Mouse (Mus musculus) R1 (cell line): Measurements from ENCODE around the gene Smad5.

Source experiments
- DNase-seq: peaks from one replicate; pipeline ENCODE4 v3.0.0-alpha.2; 2018; ENCODE audit warnings: low read depth, low spot score

Smad5 gene

DNA sequence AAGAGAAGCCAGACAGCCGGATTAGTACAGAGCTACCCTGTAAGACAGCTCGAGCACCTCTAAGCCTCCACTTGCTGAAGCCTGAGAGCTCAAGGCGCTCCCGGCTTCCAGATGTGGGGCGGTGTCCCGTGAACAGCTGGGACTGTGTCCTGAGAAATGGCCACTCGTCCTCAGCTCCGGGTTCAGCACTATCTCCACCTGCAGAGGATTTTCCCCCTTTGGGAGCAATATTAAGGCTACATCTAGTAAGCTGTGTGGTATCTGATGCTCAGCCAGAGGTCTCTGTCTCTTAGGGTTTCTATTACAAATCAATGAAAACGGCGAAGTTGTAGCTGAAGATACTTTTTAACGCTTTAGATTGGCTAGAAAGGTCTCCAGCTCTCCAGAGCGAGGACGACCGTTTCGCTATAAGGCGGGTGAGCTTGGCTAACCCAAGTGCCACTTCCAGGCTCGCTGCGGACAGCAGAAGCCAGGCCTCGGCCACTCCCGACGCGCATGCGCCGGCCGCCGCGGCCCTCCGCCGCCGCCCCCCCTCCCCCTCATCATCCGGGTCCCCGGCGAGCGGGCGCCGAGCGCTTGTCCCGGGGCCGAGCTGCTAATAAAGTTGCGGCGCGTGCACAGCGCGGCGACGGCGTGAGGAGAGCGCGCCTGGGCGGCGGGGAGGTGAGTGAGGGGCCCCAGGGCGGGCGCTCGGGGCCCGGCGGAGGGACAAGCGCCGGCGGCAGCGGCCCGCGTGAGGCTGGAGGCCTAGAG, at the start of gene Smad5:
Smad5 (plus strand) TSS at position 542 of the 753 bp plus-strand sequence.
- peak; percentile 88 for DNase-seq

DNA sequence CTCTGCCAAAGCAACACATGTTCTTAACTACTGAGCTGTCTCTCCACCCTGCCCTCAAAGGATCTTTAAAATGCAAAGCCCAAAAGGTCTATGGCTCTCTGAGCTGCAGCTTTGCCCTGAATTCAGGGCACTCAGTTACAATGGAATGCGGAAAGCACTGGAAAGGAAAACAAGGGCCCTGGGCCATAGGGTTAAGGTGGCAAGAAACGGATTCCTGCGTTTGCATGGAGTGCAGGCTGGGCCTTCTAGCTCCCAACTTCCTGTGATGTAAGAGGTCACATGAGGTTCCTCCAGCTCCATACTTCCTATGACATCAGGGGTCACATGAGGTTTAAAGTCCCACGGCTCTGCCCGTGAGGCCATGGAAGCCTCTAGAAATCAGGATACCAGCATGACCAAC, 48.6 kb upstream of the Smad5 start:
- DNase-seq = no peak

GRCm38 (mm10) chr13:56657946-56658512, 44.8 kb upstream of the Smad5 start:
- peak; percentile 69 for DNase-seq

GRCm38 (mm10) chr13:56658931-56659330, 43.9 kb upstream of the Smad5 start:
- no peak for DNase-seq

DNA sequence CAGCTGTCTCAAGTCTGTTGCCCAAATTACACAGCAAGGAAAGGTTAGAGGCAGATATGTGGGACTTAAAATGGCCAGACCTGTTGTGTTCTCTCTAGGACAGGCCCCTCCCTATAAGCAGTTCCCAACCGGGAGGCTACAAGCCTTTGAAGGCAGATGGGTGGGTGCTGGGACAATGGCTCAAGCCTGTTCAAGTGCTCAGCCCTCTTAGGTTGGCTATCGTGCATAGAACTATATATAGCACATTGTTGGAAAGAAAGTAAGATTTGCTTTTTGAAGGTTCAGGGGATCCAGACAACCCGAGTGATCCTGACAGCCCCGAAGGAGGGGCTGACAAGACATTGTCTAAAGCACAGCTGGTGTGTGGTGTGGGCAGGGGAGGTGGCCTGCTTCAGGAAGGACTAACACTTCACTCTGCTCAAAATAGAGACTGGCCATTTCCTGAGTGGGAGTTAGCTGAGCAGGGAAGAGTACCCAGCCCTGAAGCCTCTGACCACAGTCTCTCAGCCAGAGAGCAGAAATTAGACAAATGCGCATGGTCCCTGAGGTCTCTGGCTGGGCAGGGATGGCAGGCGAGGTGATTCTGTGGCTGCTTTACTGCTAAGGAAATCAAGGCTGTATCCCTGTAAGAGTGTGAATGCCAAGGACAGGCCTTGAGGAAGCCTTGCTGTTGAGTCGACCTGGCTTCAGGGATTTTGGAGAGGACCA, 40.7 kb upstream of the Smad5 start:
- no peak for DNase-seq

GRCm38 (mm10) chr13:56664256-56665170, 38.3 kb upstream of the Smad5 start:
- no peak for DNase-seq

GRCm38 (mm10) chr13:56671206-56671605, 31.6 kb upstream of the Smad5 start:
- DNase-seq = no peak

DNA sequence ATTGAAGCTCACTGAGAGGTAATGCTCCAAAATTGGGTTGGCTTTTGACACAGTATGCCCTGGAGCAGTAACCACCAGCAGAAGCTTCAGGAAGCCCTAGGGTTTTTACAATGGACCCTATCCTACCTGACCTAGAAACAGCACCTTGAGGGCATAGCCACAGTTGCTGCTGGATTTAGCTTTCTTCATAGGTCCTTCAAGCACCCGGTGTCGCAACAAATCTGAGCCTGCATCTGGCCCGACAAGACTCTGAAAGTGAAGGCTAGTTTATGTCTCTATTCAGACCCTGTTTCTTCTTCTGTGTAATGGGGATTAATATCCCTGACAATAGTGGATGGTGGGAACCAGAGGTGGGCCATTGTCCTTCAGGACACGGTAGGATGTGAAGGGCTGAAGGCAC, 25.1 kb upstream of the Smad5 start:
- DNase-seq = no peak

GRCm38 (mm10) chr13:56678188-56678787, 24.5 kb upstream of the Smad5 start:
- DNase-seq = no peak

DNA sequence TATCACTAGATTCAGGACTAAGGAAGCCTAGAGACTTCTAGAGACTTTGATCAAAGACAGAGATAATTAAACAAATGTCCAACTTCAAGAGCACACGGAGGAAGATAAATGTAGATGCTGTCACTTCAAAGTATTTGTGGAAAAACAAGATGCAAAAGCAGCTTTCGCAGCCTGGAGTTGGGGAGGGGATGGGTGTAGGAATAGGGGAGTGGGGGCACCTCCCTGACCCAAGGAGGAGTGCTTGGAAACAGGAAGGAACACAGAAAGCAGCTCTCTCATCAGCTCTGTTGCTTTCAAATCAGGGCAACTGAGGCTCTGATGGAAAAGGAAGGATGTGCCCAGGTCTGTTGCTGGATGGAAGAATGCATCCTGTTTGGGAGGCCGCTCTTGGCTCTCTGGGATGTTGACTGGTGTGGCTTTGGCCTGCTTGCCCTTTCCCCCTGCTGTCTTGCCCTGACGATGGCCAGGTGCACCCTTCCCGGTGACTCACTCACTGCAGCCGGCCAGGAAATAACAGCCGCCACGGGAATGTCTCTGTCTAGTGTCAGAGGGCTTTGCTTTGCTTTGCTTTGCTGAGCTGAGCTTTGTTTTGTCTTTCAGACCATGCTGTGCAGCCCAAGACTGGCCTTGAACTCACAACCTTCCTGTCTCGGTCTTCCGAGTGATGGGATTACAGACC, 23.8 kb upstream of the Smad5 start:
- DNase-seq = peak; percentile 24

DNA sequence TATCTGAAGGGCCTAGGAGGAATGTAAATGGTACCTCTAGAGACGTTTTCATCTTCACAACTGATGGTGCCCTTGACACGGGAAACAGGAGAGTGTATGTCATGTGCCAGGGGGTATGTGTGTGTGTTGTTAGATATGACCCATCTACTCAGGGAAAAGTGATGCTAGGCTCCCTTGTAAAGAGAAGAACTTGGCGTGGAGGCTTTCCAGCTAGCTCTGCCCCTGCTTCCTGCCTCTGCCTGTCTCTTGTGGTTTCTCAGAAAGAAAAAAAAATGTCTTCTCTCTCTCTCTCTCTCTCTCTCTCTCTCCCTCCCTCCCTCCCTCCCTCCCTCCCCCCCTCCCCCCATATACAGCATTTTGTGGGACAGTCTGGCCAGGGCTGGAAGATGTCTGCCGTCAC, 20.9 kb upstream of the Smad5 start:
- DNase-seq = no peak

DNA sequence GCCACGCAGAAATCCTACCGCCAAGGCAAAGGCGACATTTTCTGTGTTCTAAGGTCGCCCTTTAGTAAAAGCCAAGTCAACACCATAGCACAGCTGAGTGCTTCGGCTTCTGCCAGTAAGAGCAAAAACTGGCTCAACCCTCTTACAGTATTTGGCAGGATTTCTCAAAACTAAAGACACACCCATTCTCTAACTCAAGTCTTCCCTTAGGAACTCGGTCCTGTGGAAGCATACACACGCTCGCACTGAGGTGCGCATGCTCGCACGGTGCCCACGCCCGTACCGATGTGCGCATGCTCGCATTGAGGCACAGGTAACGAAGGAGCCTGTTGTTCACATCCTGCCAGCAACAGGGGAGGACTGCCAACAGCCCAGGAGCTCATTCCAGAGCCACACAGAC, 20.5 kb upstream of the Smad5 start:
- peak; percentile 81 for DNase-seq

DNA sequence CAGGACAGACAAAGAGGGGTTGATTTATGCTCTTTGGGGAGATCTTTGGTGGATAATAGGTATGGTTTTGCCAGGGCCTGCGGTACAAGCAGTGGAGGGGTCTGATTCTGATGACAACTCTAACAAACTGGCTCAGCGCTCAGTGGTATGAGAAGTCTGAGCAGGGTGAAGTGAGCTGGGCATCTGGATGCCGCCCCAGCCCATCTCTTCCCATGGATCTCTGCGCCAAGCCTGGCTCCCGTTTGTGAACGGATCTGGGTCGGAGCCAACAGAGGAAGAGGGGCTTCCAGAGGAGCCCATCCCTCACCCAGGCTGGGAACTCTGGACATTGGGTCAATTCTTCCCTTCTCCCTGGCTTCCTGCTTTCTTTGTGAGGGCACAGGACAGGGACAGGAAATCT, 19.5 kb upstream of the Smad5 start:
- no peak for DNase-seq

GRCm38 (mm10) chr13:56692011-56692410, 10.8 kb upstream of the Smad5 start:
- DNase-seq = no peak

- DNase-seq = no peak
Observed at GRCm38 (mm10) chr13:56692644-56693043, 10.2 kb upstream of the Smad5 start.

DNA sequence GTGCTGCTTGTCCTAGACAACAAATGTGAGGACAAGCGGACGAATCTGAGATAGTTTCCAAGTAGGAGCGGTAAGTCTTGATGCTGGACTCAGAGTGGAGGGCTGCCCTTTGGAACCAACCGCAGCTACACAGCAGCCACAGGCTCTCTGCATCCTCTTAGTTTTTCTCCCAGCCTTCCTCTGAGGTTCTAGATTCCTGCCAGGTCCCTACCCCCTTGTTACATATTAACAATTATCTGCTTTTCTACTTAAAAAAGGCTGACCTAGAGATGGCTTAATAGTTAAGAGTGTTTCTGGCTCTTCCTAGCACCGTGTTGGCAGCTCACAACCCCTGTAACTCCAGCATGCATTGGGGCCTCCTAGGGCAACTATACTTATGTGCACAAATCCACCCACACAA, 7.1 kb upstream of the Smad5 start:
- no peak for DNase-seq

DNA sequence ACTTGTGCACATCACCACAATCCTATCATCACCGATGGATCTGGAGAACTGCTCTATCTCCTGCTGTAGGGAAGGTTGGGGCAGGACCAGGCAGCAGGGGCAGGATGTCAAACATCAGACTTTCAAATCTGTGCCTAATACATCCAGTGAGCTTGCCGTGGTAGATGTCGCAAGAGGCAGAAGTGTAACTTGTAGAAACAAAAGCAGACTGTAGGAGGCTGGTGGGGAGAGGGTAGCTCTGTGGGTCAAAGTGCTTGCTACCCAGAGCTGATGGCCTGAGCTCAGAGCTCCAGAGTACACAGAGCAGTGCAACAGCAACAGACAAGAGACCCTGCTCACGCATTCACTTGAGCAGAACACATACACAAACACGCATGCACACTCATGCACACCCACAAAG, 6.1 kb upstream of the Smad5 start:
- DNase-seq = no peak

DNA sequence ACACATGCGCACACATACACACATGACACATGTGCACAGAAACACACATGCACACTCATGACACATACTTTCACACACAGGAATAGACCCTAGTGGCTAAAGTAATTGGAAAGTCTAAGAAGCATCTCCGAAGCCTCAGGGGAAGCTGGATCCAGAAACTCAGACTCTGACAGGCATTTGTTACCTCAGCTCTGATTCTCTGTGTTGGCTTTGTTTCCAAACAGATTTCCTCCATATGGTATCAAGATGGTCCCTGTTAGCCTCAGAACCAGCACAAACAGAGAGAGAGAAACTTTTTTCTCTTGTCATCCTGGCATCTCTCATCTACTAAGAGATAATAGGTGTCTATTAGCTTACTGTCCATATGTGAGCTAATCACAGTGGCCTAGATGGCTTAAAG, 5.6 kb upstream of the Smad5 start:
- DNase-seq = no peak

- no peak for DNase-seq
Observed at GRCm38 (mm10) chr13:56698391-56698790, 4.4 kb upstream of the Smad5 start.

DNA sequence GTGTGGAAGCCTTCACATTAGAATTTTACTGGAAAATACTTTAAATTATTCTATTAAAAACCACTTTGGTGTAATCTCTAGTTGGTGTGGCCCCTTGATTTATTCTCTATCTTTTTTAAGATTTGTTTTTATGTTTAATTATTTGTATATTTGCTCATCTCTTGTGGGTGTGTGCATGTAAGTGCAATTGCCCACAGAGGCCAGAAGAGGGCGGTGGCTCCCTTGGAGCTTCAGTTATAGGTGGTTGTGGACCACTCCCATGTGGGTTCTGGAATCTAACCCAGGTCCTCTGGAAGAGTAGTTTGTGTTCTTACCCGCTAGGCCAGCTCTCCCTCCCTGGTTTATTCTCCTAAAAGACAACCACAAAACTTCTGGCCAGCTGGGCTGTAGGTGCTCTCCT, 3.4 kb upstream of the Smad5 start:
- DNase-seq = peak; percentile 76

- DNase-seq = no peak
Observed at GRCm38 (mm10) chr13:56700981-56701380, 1.8 kb upstream of the Smad5 start.
